Mouse (Mus musculus): ENCODE data around the gene Zdhhc9.

GRCm38 (mm10) chrX:48170368-48170767 is 38.3 kb downstream of the Zdhhc9 start:
- TF ChIP-seq CTCF (IDR thresholded peaks at IDR 0.05; ENCODE audit: low read depth) (no peak), EP300 (IDR thresholded peaks at IDR 0.05; ENCODE audit: low read depth) (no peak)
